Mouse (Mus musculus) testis, adult 2 months (tissue): ENCODE measurements around the gene St6galnac5.

Source experiments
- CTCF ChIP-seq: fragments of 200-500 bp; IDR thresholded peaks from 2 replicates; pipeline ENCODE4 v1.5.1; 2012; ENCODE audit warnings: low read depth, mild to moderate bottlenecking, inconsistent platforms, low read length, moderate library complexity; ENCODE audit not compliant: control insufficient read depth, insufficient read depth, insufficient replicate concordance
- POLR2A ChIP-seq: fragments of 200-500 bp; IDR thresholded peaks from 2 replicates; pipeline ENCODE4 v1.6.1; 2012; ENCODE audit warnings: low read depth, mild to moderate bottlenecking, inconsistent platforms, low read length, moderate library complexity; ENCODE audit not compliant: control insufficient read depth

- TF ChIP-seq POLR2A: no peak
- no peak for TF ChIP-seq CTCF
These were observed 160.8 kb downstream of the St6galnac5 start for GRCm38 (mm10) chr3:152821202-152821601.
